Mouse (Mus musculus): ENCODE measurements at regions not wholly inside any gene's neighbourhood (a gene's known extent, or its start where the extent isn't known, plus 50 kb on each side); places are given as distances from the start of the nearest gene placed in this dataset.

- TF ChIP-seq NRF1 (IDR thresholded peaks at IDR 0.05; ENCODE audit: low read depth, low read length), result no peak
- TF ChIP-seq MAX (IDR thresholded peaks at IDR 0.05; ENCODE audit: low read length), result no peak
- no peak for TF ChIP-seq PAX5 (IDR thresholded peaks at IDR 0.05; ENCODE audit: low read length)
- no peak for TF ChIP-seq CTCF (conservative IDR thresholded peaks at IDR 0.05 in 1 of 2, IDR thresholded peaks at IDR 0.05 in 1 of 2; ENCODE audit: low read depth in 2 of 2, low read length in 2 of 2)
- no peak for TF ChIP-seq GABPA (IDR thresholded peaks at IDR 0.05; ENCODE audit: insufficient replicate concordance, low read depth, low read length)
- no peak for TF ChIP-seq USF1 (IDR thresholded peaks at IDR 0.05; ENCODE audit: low read depth, low read length)
- no peak for TF ChIP-seq EP300 (IDR thresholded peaks at IDR 0.05; ENCODE audit: low read length)
- no peak for TF ChIP-seq MAFK (IDR thresholded peaks at IDR 0.05; ENCODE audit: insufficient replicate concordance, low read length)
- no peak for TF ChIP-seq CHD2 (IDR thresholded peaks at IDR 0.05; ENCODE audit: low read length)
- TF ChIP-seq POLR2A (IDR thresholded peaks at IDR 0.05; ENCODE audit: low read depth, low read length), result no peak
- TF ChIP-seq KAT2A (IDR thresholded peaks at IDR 0.05; ENCODE audit: insufficient replicate concordance, low read length), result no peak
- no peak for TF ChIP-seq ZC3H11A (IDR thresholded peaks at IDR 0.05; ENCODE audit: low read depth, low read length)
- no peak for TF ChIP-seq UBTF (IDR thresholded peaks at IDR 0.05; ENCODE audit: low read depth, low read length)
- TF ChIP-seq NELFE (IDR thresholded peaks at IDR 0.05; ENCODE audit: low read depth, low read length), result no peak
These were observed 241.0 kb downstream of the Phf3 start for GRCm38 (mm10) chr1:30632760-30633159.
